Mouse (Mus musculus) gastrocnemius, postnatal 36 days (tissue): ENCODE measurements at regions not wholly inside any gene's neighbourhood (a gene's known extent, or its start where the extent isn't known, plus 50 kb on each side); places are given as distances from the start of the nearest gene placed in this dataset.

ENCODE experiments used
- DNase-seq, 2 experiments: peaks; one replicate each; pipeline ENCODE4 v3.0.0; 2022
- intact Hi-C: fragments of 180-260 bp; cut with DNase I; formaldehyde crosslinking; loops from one replicate; pipeline ENCODE4 v1.15.1; 2025

- intact Hi-C loops = loop anchor here (5.0 kb wide), 1 partner anchor 123 kb away; no protein-coding TSS in a partner anchor
- peak; percentile 59 to 60 for DNase-seq
These were observed 262.3 kb downstream of the Dysf start for GRCm38 (mm10) chr6:84270518-84271165.

GRCm38 (mm10) chr6:84269478-84269877 is 261.1 kb downstream of the Dysf start:
- intact Hi-C loops = loop anchor here (10.0 kb wide), 1 partner anchor 315 kb away; no protein-coding TSS in a partner anchor
- no peak for DNase-seq

GRCm38 (mm10) chr6:84269023-84269422 is 260.6 kb downstream of the Dysf start:
- intact Hi-C loops = loop anchor here (10.0 kb wide), 1 partner anchor 316 kb away; no protein-coding TSS in a partner anchor
- no peak for DNase-seq

GRCm38 (mm10) chr6:84268111-84268510 is 259.7 kb downstream of the Dysf start:
- intact Hi-C loops = loop anchor here (10.0 kb wide), 1 partner anchor 317 kb away; no protein-coding TSS in a partner anchor
- DNase-seq = no peak

- intact Hi-C loops = loop anchor here (10.0 kb wide), 1 partner anchor 317 kb away; no protein-coding TSS in a partner anchor
These were observed 259.1 kb downstream of the Dysf start for GRCm38 (mm10) chr6:84267526-84267925.

GRCm38 (mm10) chr6:84266736-84267135 is 258.3 kb downstream of the Dysf start:
- DNase-seq = peak; percentile 48 to 61
- intact Hi-C loops = loop anchor here (10.0 kb wide), 1 partner anchor 318 kb away; no protein-coding TSS in a partner anchor

More at GRCm38 (mm10) chr6:84267526-84267925, 259.1 kb downstream of the Dysf start:
- no peak for DNase-seq

GRCm38 (mm10) chr6:84264681-84265080 is 256.3 kb downstream of the Dysf start:
- no peak for DNase-seq
- intact Hi-C loops = loop anchor here (5.0 to 10.0 kb wide), 3 partner anchors 43 to 320 kb away; no protein-coding TSS in a partner anchor

GRCm38 (mm10) chr6:84263686-84264085 is 255.3 kb downstream of the Dysf start:
- DNase-seq = no peak
- intact Hi-C loops = loop anchor here (5.0 to 10.0 kb wide), 3 partner anchors 44 to 321 kb away; no protein-coding TSS in a partner anchor

GRCm38 (mm10) chr6:84262766-84263165 is 254.4 kb downstream of the Dysf start:
- DNase-seq = no peak
- intact Hi-C loops = loop anchor here (5.0 to 10.0 kb wide), 3 partner anchors 45 to 322 kb away; no protein-coding TSS in a partner anchor

- DNase-seq = no peak
- intact Hi-C loops = loop anchor here (5.0 to 10.0 kb wide), 3 partner anchors 46 to 323 kb away; no protein-coding TSS in a partner anchor
These were observed 253.1 kb downstream of the Dysf start for GRCm38 (mm10) chr6:84261483-84261882.
